Mouse (Mus musculus) midbrain, embryonic 13.5 days (tissue): ENCODE data around the gene 4930562C15Rik. TPM values are rescaled to one million over a fixed set of nuclear protein-coding genes. Genes with fewer than 3 reads are reported as not detected.

Experiments
- ATAC-seq: fragments of 200-750 bp; cut with Nextera tagmentation; 2 replicates; pipeline ENCODE4 v1.8.0; 2017; ENCODE audit warnings: mild to moderate bottlenecking, moderate TSS enrichment, moderate library complexity
- H3K27ac ChIP-seq: fragments of 300-500 bp; sonication (generic); 2 replicates; pipeline ENCODE4 v1.5.1; 2015; ENCODE audit warnings: inconsistent platforms, mild to moderate bottlenecking, moderate library complexity
- H3K27me3 ChIP-seq: fragments of 300-500 bp; sonication (generic); 2 replicates; pipeline ENCODE4 v1.6.1; 2015; ENCODE audit warnings: mild to moderate bottlenecking, inconsistent platforms
- H3K36me3 ChIP-seq: fragments of 300-500 bp; sonication (generic); 2 replicates; pipeline ENCODE4 v1.6.1; 2015; ENCODE audit warnings: mild to moderate bottlenecking, inconsistent platforms
- H3K4me1 ChIP-seq: fragments of 300-500 bp; sonication (generic); replicated peaks from 2 replicates; pipeline ENCODE4 v1.6.1; 2015; ENCODE audit warnings: inconsistent platforms
- H3K4me2 ChIP-seq: fragments of 300-500 bp; sonication (generic); replicated peaks from 2 replicates; pipeline ENCODE4 v1.6.1; 2015; ENCODE audit warnings: moderate library complexity, mild to moderate bottlenecking, inconsistent platforms
- H3K4me3 ChIP-seq: fragments of 300-500 bp; sonication (generic); replicated peaks from 2 replicates; pipeline ENCODE4 v1.5.1; 2015; ENCODE audit warnings: mild to moderate bottlenecking, inconsistent platforms
- H3K9ac ChIP-seq: fragments of 300-500 bp; sonication (generic); replicated peaks from 2 replicates; pipeline ENCODE4 v1.6.1; 2015; ENCODE audit warnings: mild to moderate bottlenecking, inconsistent platforms
- H3K9me3 ChIP-seq: fragments of 300-500 bp; sonication (generic); 2 replicates; pipeline ENCODE4 v1.6.1; 2016; ENCODE audit warnings: mild to moderate bottlenecking, inconsistent platforms
- WGBS: fragments of 180-500 bp; shearing (Covaris S2); methylation state at CpG from one replicate; pipeline ENCODE4 v1.1.7; 2015; 5-methylcytosine and 5-hydroxymethylcytosine counted together
- polyA plus RNA-seq: library from polyadenylated mRNA; unstranded; fragments of >200 nt; fragmentation: Nextera tagmentation; extraction: Ambion mirVana; gene quantifications from 2 replicates; pipeline ENCODE4 v1.2.1, GENCODE M21; 2015

4930562C15Rik gene
- polyA plus RNA-seq, 1 experiment from 2014 or later: 0.40 TPM

- Histone ChIP-seq H3K27me3 (no peaks in the 10 kb centered on the region), H3K9ac (no peak overlapping the region), H3K4me1 (no peaks in the 10 kb centered on the region), H3K27ac (no peak overlapping the region), H3K36me3 (no peaks in the 10 kb centered on the region), H3K4me3 (no peak overlapping the region), H3K4me2 (no peak overlapping the region), H3K9me3 (no peaks in the 10 kb centered on the region)
- 88% methylated on average over 8 of the region's 8 CpGs for WGBS
- no peak for ATAC-seq
Observed at GRCm38 (mm10) chr16:4863742-4864141, 28.5 kb downstream of the 4930562C15Rik start.

GRCm38 (mm10) chr16:4866101-4866695 is 31.0 kb downstream of the 4930562C15Rik start:
- H3K9me3 ChIP-seq: no peaks in the 10 kb centered on the region
- no peak for ATAC-seq

GRCm38 (mm10) chr16:4870490-4870889 is 35.3 kb downstream of the 4930562C15Rik start:
- Histone ChIP-seq H3K36me3 (peaks cover 34% of the 10 kb centered on the region), H3K4me2 (no peak overlapping the region), H3K4me1 (no peaks in the 10 kb centered on the region), H3K27ac (no peak overlapping the region), H3K9ac (no peak overlapping the region), H3K27me3 (no peaks in the 10 kb centered on the region), H3K9me3 (no peaks in the 10 kb centered on the region), H3K4me3 (no peak overlapping the region)
- ATAC-seq: no peak
- WGBS: 93% methylated on average over 5 of the region's 5 CpGs

More at GRCm38 (mm10) chr16:4866101-4866695, 31.0 kb downstream of the 4930562C15Rik start:
- no peaks in the 10 kb centered on the region for H3K27me3 ChIP-seq
- H3K4me3 ChIP-seq: no peak overlapping the region
- no peak overlapping the region for H3K27ac ChIP-seq
- H3K9ac ChIP-seq: no peak overlapping the region
- peaks cover 13% of the 10 kb centered on the region for H3K36me3 ChIP-seq
- 79% methylated on average over 7 of the region's 7 CpGs for WGBS
- no peaks in the 10 kb centered on the region for H3K4me1 ChIP-seq
- H3K4me2 ChIP-seq: no peak overlapping the region

GRCm38 (mm10) chr16:4871926-4872325 is 36.7 kb downstream of the 4930562C15Rik start:
- Histone ChIP-seq H3K9me3 (no peaks in the 10 kb centered on the region), H3K4me2 (no peak overlapping the region), H3K4me3 (no peak overlapping the region), H3K4me1 (peaks cover 7% of the 10 kb centered on the region; the same call in 1 of the 2 replicates), H3K36me3 (peaks cover 43% of the 10 kb centered on the region), H3K27me3 (no peaks in the 10 kb centered on the region), H3K27ac (no peak overlapping the region), H3K9ac (no peak overlapping the region)
- WGBS: 91% methylated on average over 2 of the region's 2 CpGs
- ATAC-seq: no peak

GRCm38 (mm10) chr16:4875198-4876032 is 40.2 kb downstream of the 4930562C15Rik start:
- H3K4me2 ChIP-seq: no peak overlapping the region
- H3K27ac ChIP-seq: no peak overlapping the region

GRCm38 (mm10) chr16:4876033-4876680 is 40.9 kb downstream of the 4930562C15Rik start:
- Histone ChIP-seq H3K9ac (no peak overlapping the region), H3K9me3 (no peaks in the 10 kb centered on the region), H3K4me3 (no peak overlapping the region), H3K4me2 (no peak overlapping the region), H3K27ac (no peak overlapping the region), H3K36me3 (peaks cover 34% of the 10 kb centered on the region), H3K27me3 (no peaks in the 10 kb centered on the region), H3K4me1 (peaks cover 32% of the 10 kb centered on the region)
- 83% methylated on average over 8 of the region's 8 CpGs for WGBS
- ATAC-seq: no peak

More at GRCm38 (mm10) chr16:4875198-4876032, 40.2 kb downstream of the 4930562C15Rik start:
- WGBS: 90% methylated on average over 23 of the region's 23 CpGs
- ATAC-seq: no peak
- Histone ChIP-seq H3K27me3 (no peaks in the 10 kb centered on the region), H3K4me1 (peaks cover 28% of the 10 kb centered on the region), H3K9ac (no peak overlapping the region), H3K36me3 (peaks cover 34% of the 10 kb centered on the region), H3K9me3 (no peaks in the 10 kb centered on the region), H3K4me3 (no peak overlapping the region)

GRCm38 (mm10) chr16:4877195-4877594 is 42.0 kb downstream of the 4930562C15Rik start:
- peak overlapping the region; percentile 86; the same call in 1 of the 2 replicates for H3K9ac ChIP-seq

GRCm38 (mm10) chr16:4877701-4878100 is 42.5 kb downstream of the 4930562C15Rik start:
- Histone ChIP-seq H3K9me3 (no peaks in the 10 kb centered on the region), H3K4me3 (peak overlapping the region; percentile 84), H3K36me3 (peaks cover 34% of the 10 kb centered on the region), H3K27ac (no peak overlapping the region), H3K9ac (peak overlapping the region; percentile 86), H3K4me1 (peaks cover 43% of the 10 kb centered on the region), H3K27me3 (no peaks in the 10 kb centered on the region), H3K4me2 (peak overlapping the region; percentile 89)
- 84% methylated on average over 3 of the region's 3 CpGs for WGBS
- ATAC-seq: no peak

More at GRCm38 (mm10) chr16:4877195-4877594, 42.0 kb downstream of the 4930562C15Rik start:
- ATAC-seq: no peak
- 89% methylated on average over 4 of the region's 4 CpGs for WGBS
- Histone ChIP-seq H3K4me1 (peaks cover 42% of the 10 kb centered on the region), H3K4me3 (peak overlapping the region; percentile 84; the same call in 1 of the 2 replicates), H3K9me3 (no peaks in the 10 kb centered on the region), H3K27me3 (no peaks in the 10 kb centered on the region), H3K27ac (no peak overlapping the region), H3K4me2 (peak overlapping the region; percentile 89; the same call in 1 of the 2 replicates), H3K36me3 (peaks cover 34% of the 10 kb centered on the region)

- peaks cover 33% of the 10 kb centered on the region for H3K36me3 ChIP-seq
- 30% methylated on average over 5 of the region's 5 CpGs for WGBS
- H3K4me1 ChIP-seq: peaks cover 43% of the 10 kb centered on the region
- H3K4me3 ChIP-seq: peak overlapping the region; percentile 84
- peak overlapping the region; percentile 97 for H3K27ac ChIP-seq
- H3K27me3 ChIP-seq: no peaks in the 10 kb centered on the region
- no peak for ATAC-seq
- H3K4me2 ChIP-seq: peak overlapping the region; percentile 89
- H3K9me3 ChIP-seq: no peaks in the 10 kb centered on the region
- H3K9ac ChIP-seq: peak overlapping the region; percentile 86
Observed at GRCm38 (mm10) chr16:4878192-4878885, 43.1 kb downstream of the 4930562C15Rik start.

GRCm38 (mm10) chr16:4879101-4879707 is 44.0 kb downstream of the 4930562C15Rik start:
- under 1% methylated on average over 52 of the region's 54 CpGs for WGBS
- ATAC-seq: peak; percentile 49

GRCm38 (mm10) chr16:4879708-4880124 is 44.5 kb downstream of the 4930562C15Rik start:
- Histone ChIP-seq H3K4me3 (peak overlapping the region; percentile 84), H3K27ac (peak overlapping the region; percentile 97), H3K36me3 (peaks cover 21% of the 10 kb centered on the region), H3K4me1 (peaks cover 43% of the 10 kb centered on the region), H3K9me3 (no peaks in the 10 kb centered on the region), H3K9ac (peak overlapping the region; percentile 86), H3K4me2 (peak overlapping the region; percentile 89), H3K27me3 (no peaks in the 10 kb centered on the region)
- ATAC-seq: peak; percentile 82
- WGBS: 0% methylated on average over 40 of the region's 40 CpGs

More at GRCm38 (mm10) chr16:4879101-4879707, 44.0 kb downstream of the 4930562C15Rik start:
- peak overlapping the region; percentile 89 for H3K4me2 ChIP-seq
- H3K36me3 ChIP-seq: peaks cover 26% of the 10 kb centered on the region
- H3K9ac ChIP-seq: peak overlapping the region; percentile 86
- peak overlapping the region; percentile 97 for H3K27ac ChIP-seq
- H3K4me3 ChIP-seq: peak overlapping the region; percentile 84
- H3K4me1 ChIP-seq: peaks cover 43% of the 10 kb centered on the region
- no peaks in the 10 kb centered on the region for H3K27me3 ChIP-seq
- no peaks in the 10 kb centered on the region for H3K9me3 ChIP-seq
